8 mouse cellular contexts compared by ENCODE assay signal in genomic region chr1:129843416-129843815, GRCm38 (mm10).
DNase-seq lines count a peak whose midpoint lies in the region; ATAC-seq lines count a peak whose summit lies in the region.

No protein-coding gene starts in this region.

- whole genome bisulfite sequencing in kidney, embryonic 14.5 days: 57% methylated on average over 2 of the region's 2 CpGs

- no peaks in the 10 kb centered on the region for H3K27me3 ChIP-seq in kidney, embryonic 14.5 days (ENCODE audit: control insufficient read depth, insufficient read depth, low read length)

- H3K4me3 ChIP-seq in kidney, embryonic 14.5 days (ENCODE audit: low read length): no peak overlapping the region

- no peaks in the 10 kb centered on the region for H3K4me1 ChIP-seq in kidney, embryonic 14.5 days (ENCODE audit: control insufficient read depth, insufficient read depth, low read length)

- intact Hi-C loops in gastrocnemius, postnatal 14 days (cut with DNase I; ENCODE audit: low total_unique reads): no loop called here

- H3K9me3 ChIP-seq in kidney, embryonic 14.5 days (ENCODE audit: control insufficient read depth, low read length): no peaks in the 10 kb centered on the region

- ATAC-seq in kidney, embryonic 14.5 days (ENCODE audit: low FRiP score, low TSS enrichment): no peak
- peak; percentile 87 for ATAC-seq in common myeloid progenitor, adult 5-6 weeks (replicated peaks; ENCODE audit: low read depth, poor library complexity, severe bottlenecking)

- no peak overlapping the region for H3K9ac ChIP-seq in kidney, embryonic 14.5 days (ENCODE audit: low read depth, low read length)

- no peak overlapping the region for H3K4me2 ChIP-seq in kidney, embryonic 14.5 days (replicated peaks; ENCODE audit: low read depth, low read length)

- H3K36me3 ChIP-seq in kidney, embryonic 14.5 days (ENCODE audit: control insufficient read depth, insufficient read depth, low read length): no peaks in the 10 kb centered on the region

- DNase-seq in adrenal gland, postnatal 14 days: peak; percentile 15
- no peak for DNase-seq in adrenal gland, adult 2 months
- peak; percentile 35 for DNase-seq in kidney, adult 9 months
- peak; percentile 42 for DNase-seq in 416B (ENCODE audit: low read depth)
- DNase-seq in gastrocnemius, postnatal 14 days: no peak
- no peak for DNase-seq in neural tube, embryonic 10.5 days (ENCODE audit: extremely low spot score, low spot score)

- no peak overlapping the region for H3K27ac ChIP-seq in kidney, embryonic 14.5 days (ENCODE audit: low read depth, low read length)

Comparison
In these comparisons a context has a peak if more than half of its experiments do, and no peak if none do; other contexts are left out.
1. DNase-seq: peak in adrenal gland, postnatal 14 days (single experiment), kidney, adult 9 months (single experiment) and 416B (single experiment); none in adrenal gland, adult 2 months (single experiment), gastrocnemius, postnatal 14 days (single experiment) and neural tube, embryonic 10.5 days (single experiment).